15 mouse cellular contexts compared by ENCODE assay signal in the genomic region with DNA sequence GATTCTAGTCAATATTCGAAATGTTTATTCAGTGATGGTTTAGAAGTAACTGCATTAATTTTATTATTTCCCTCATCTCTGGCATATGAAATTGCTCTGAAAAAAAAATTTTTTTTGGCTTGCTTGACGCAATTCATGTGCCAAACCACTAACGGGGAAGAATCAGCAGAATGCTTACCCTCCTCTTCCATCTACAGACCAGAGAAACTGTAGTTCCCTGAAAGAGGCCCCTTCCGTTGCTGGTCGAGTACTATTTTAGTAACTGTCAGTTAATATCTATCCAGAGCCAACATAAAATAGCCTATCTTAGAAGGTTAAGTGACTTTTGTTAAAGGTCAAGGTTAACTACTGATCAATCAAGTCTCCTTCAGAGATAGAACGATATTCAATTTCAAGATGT.
DNase-seq lines count a peak whose midpoint lies in the region; ATAC-seq and TF ChIP-seq lines count a peak whose summit lies in the region.
"Had no signal": no experiment of that assay in that cellular context is flagged by ENCODE, and none has a peak within 500 bp of the region (broad histone marks: within the 10 kb centered on the region; RNA-seq: fewer than 3 reads in every experiment).

No protein-coding gene starts in this region.

- WGBS in heart, embryonic 14.5 days = 44% methylated on average over 6 of the region's 6 CpGs
- 59% methylated on average over 6 of the region's 6 CpGs for WGBS in forebrain, postnatal 0 days
- WGBS in macrophage (ENCODE audit: missing documents) = 3% methylated on average over 6 of the region's 6 CpGs
- 92% methylated on average over 6 of the region's 6 CpGs for WGBS in hindbrain, embryonic 10.5 days

- no peak for TF ChIP-seq POLR2A in bone marrow macrophage, adult 2 months (IDR thresholded peaks at IDR 0.05; ENCODE audit: borderline replicate concordance, low read depth, low read length)

- H3K27me3 ChIP-seq in heart, embryonic 14.5 days (ENCODE audit: control insufficient read depth, insufficient read depth, low read length) = no peaks in the 10 kb centered on the region
- H3K27me3 ChIP-seq in forebrain, postnatal 0 days (ENCODE audit: insufficient read depth, low read length) = no peaks in the 10 kb centered on the region
- H3K27me3 ChIP-seq in hindbrain, embryonic 10.5 days (ENCODE audit: insufficient read depth, poor library complexity, severe bottlenecking) = no peaks in the 10 kb centered on the region
- H3K27me3 ChIP-seq: heart, embryonic 15.5 days had no signal

- H3K9me3 ChIP-seq in heart, embryonic 14.5 days (ENCODE audit: control insufficient read depth, low read length) = no peaks in the 10 kb centered on the region
- no peaks in the 10 kb centered on the region for H3K9me3 ChIP-seq in forebrain, postnatal 0 days (ENCODE audit: low read length)
- H3K9me3 ChIP-seq in hindbrain, embryonic 10.5 days = no peaks in the 10 kb centered on the region
- H3K9me3 ChIP-seq: heart, embryonic 15.5 days had no signal

- no peak overlapping the region for H3K27ac ChIP-seq in heart, embryonic 14.5 days (replicated peaks in 1 of 2; ENCODE audit: control insufficient read depth in 1 of 2, insufficient read depth in 1 of 2, low read depth in 2 of 2, low read length in 2 of 2)
- peak overlapping the region; percentile 70 for H3K27ac ChIP-seq in bone marrow macrophage, adult 2 months (ENCODE audit: insufficient read depth, low read depth, low read length)
- no peak overlapping the region for H3K27ac ChIP-seq in forebrain, postnatal 0 days (ENCODE audit: low read depth, low read length)
- peak overlapping the region; percentile 75 for H3K27ac ChIP-seq in macrophage
- no peak overlapping the region for H3K27ac ChIP-seq in hindbrain, embryonic 10.5 days
- H3K27ac ChIP-seq: heart, embryonic 15.5 days had no signal

- no peak overlapping the region for H3K9ac ChIP-seq in heart, embryonic 14.5 days (ENCODE audit: low read length)
- no peak overlapping the region for H3K9ac ChIP-seq in forebrain, postnatal 0 days
- H3K9ac ChIP-seq: heart, embryonic 15.5 days had no signal

- no peaks in the 10 kb centered on the region for H3K79me2 ChIP-seq in macrophage (ENCODE audit: inconsistent target)

- peak overlapping the region; percentile 14; the same call in 1 of the 2 replicates for H3K4me2 ChIP-seq in heart, embryonic 14.5 days (ENCODE audit: low read length)
- H3K4me2 ChIP-seq in forebrain, postnatal 0 days (ENCODE audit: low read depth) = no peak overlapping the region
- H3K4me2 ChIP-seq: heart, embryonic 15.5 days had no signal

- no peak for ATAC-seq in heart, embryonic 14.5 days (ENCODE audit: insufficient number of reproducible peaks, insufficient read depth, low FRiP score, low read depth)
- no peak for ATAC-seq in forebrain, postnatal 0 days
- ATAC-seq: activated CD4-positive, CD25-positive, alpha-beta regulatory T cell, adult 4 months; midbrain, embryonic 16.5 days had no signal

- no peak overlapping the region for H3K4me3 ChIP-seq in heart, embryonic 14.5 days (ENCODE audit: control insufficient read depth in 1 of 2, insufficient read depth in 1 of 2, low read depth in 1 of 2, low read length in 2 of 2)
- no peak overlapping the region for H3K4me3 ChIP-seq in bone marrow macrophage, adult 2 months (ENCODE audit: insufficient read depth, low read length)
- H3K4me3 ChIP-seq in forebrain, postnatal 0 days (ENCODE audit: low read depth, low read length) = no peak overlapping the region
- H3K4me3 ChIP-seq in macrophage (ENCODE audit: inconsistent target) = no peak overlapping the region
- no peak overlapping the region for H3K4me3 ChIP-seq in hindbrain, embryonic 10.5 days
- H3K4me3 ChIP-seq: heart, embryonic 15.5 days had no signal

- no peak for TF ChIP-seq CTCF in bone marrow macrophage, adult 2 months (IDR thresholded peaks at IDR 0.05; ENCODE audit: low read depth, low read length)
- no peak for TF ChIP-seq CTCF in forebrain, postnatal 0 days (IDR thresholded peaks at IDR 0.05; ENCODE audit: low read depth)

- DNase-seq in heart, postnatal 4 days = no peak
- peak; percentile 49 for DNase-seq in forebrain, postnatal 0 days
- DNase-seq in kidney, postnatal 14 days = no peak
- DNase-seq in hindbrain, embryonic 10.5 days (ENCODE audit: low spot score) = no peak
- DNase-seq: adrenal gland, postnatal 36 days; gastrocnemius, postnatal 36 days; kidney, adult 8-10 months; lung, adult 2 months; thymus, postnatal 4 days had no signal

- H3K4me1 ChIP-seq in heart, embryonic 14.5 days (ENCODE audit: control insufficient read depth in 2 of 2, insufficient read depth in 2 of 2, low read length in 2 of 2) = peaks cover 0 to 5% of the 10 kb centered on the region in 2 experiments
- H3K4me1 ChIP-seq in bone marrow macrophage, adult 2 months (ENCODE audit: control insufficient read depth, insufficient read depth, low read length) = peaks cover 42% of the 10 kb centered on the region
- H3K4me1 ChIP-seq in forebrain, postnatal 0 days (ENCODE audit: insufficient read depth) = no peaks in the 10 kb centered on the region
- peaks cover 7% of the 10 kb centered on the region; the same call in 1 of the 2 replicates for H3K4me1 ChIP-seq in hindbrain, embryonic 10.5 days (replicated peaks)

- H3K36me3 ChIP-seq in heart, embryonic 14.5 days (ENCODE audit: control insufficient read depth, insufficient read depth, low read length) = no peaks in the 10 kb centered on the region
- no peaks in the 10 kb centered on the region for H3K36me3 ChIP-seq in forebrain, postnatal 0 days (ENCODE audit: insufficient read depth)
- no peaks in the 10 kb centered on the region for H3K36me3 ChIP-seq in macrophage (ENCODE audit: inconsistent target)
- no peaks in the 10 kb centered on the region for H3K36me3 ChIP-seq in hindbrain, embryonic 10.5 days
- H3K36me3 ChIP-seq: heart, embryonic 15.5 days had no signal

Comparison
In these comparisons a context has a peak if more than half of its experiments do, and no peak if none do; other contexts are left out.
1. H3K27ac ChIP-seq: peak in bone marrow macrophage, adult 2 months (single experiment) and macrophage (single experiment); none in heart, embryonic 14.5 days (0 of 2), forebrain, postnatal 0 days (single experiment) and hindbrain, embryonic 10.5 days (single experiment).